Mouse (Mus musculus) MEL (cell line): ENCODE data around the gene Unc45b.
"Not testable (repeated sequence)": the region's sequence is repeated elsewhere in the genome, so short reads cannot be mapped to it uniquely, and the experiment has no call there.

Source experiments
- CTCF ChIP-seq, 3 experiments: IDR thresholded peaks in 2 of 3; conservative IDR thresholded peaks in 1 of 3; 2 replicates each; pipeline ENCODE4 v1.5.1; 2011 to 2012; ENCODE audit warnings: low read length in 3 of 3, low read depth in 2 of 3, mild to moderate bottlenecking in 2 of 3, improper control_type of control experiment in 1 of 3, inconsistent platforms in 1 of 3, mixed read lengths in 1 of 3, moderate library complexity in 1 of 3; ENCODE audit not compliant: control insufficient read depth in 1 of 3, insufficient read depth in 1 of 3, poor library complexity in 1 of 3, severe bottlenecking in 1 of 3
- ZKSCAN1 ChIP-seq: IDR thresholded peaks from 2 replicates; pipeline ENCODE4 v1.6.1; 2012; ENCODE audit warnings: low read depth, mild to moderate bottlenecking, inconsistent platforms, low read length, improper control_type of control experiment, moderate library complexity

DNA sequence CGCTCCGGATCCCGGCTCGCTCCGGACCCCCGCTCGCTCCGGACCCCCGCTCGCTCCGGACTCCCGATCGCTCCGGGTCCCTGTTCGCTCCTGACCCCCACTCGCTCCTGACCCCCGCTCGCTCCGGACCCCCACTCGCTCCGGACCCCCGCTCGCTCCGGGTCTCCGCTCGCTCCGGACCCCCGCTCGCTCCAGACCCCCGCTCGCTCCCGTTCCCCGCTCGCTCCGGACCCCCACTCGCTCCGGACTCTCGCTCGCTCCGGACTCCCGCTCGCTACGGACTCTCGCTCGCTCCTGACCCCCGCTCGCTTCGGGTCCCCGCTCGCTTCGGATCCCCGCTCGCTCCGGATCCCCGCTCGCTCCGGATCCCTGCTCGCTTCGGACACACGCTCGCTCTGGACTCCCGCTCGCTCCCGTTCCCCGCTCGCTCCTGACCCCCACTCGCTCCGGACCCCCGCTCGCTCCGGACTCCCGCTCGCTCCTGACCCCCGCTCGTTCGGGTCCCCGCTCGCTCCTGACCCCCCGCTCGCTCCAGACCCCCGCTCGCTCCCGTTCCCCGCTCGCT is 20.1 kb downstream of the Unc45b start:
- not testable (repeated sequence) for TF ChIP-seq CTCF (IDR thresholded peaks at IDR 0.05 in 2 of 3, conservative IDR thresholded peaks at IDR 0.05 in 1 of 3; ENCODE audit: control insufficient read depth in 1 of 3, insufficient read depth in 1 of 3, low read depth in 2 of 3, low read length in 3 of 3, poor library complexity in 1 of 3, severe bottlenecking in 1 of 3); ZKSCAN1
